Mouse (Mus musculus) MN1 (cell line): ENCODE measurements around the gene Tprn.

ENCODE experiments used
- DNase-seq: peaks from one replicate; pipeline ENCODE4 v3.0.0-alpha.2; 2016; ENCODE audit warnings: low spot score

Tprn gene

GRCm38 (mm10) chr2:25265897-25266656 lies 3.7 kb downstream of the Tprn start:
- no peak for DNase-seq

GRCm38 (mm10) chr2:25266720-25267119 lies 4.3 kb downstream of the Tprn start:
- DNase-seq = no peak

GRCm38 (mm10) chr2:25267241-25267640 lies 4.8 kb downstream of the Tprn start:
- DNase-seq = no peak

- DNase-seq = no peak
These were observed 5.4 kb downstream of the Tprn start for GRCm38 (mm10) chr2:25267746-25268309.

GRCm38 (mm10) chr2:25271827-25272511 lies 9.6 kb downstream of the Tprn start, which contains the start of the genes Ssna1 and Anapc2:
Gene Ssna1 (minus strand): TSS chr2:25272438.
Gene Anapc2 (plus strand): TSS chr2:25272478.
- peak; percentile 97 for DNase-seq

GRCm38 (mm10) chr2:25272515-25272914 lies 10.1 kb downstream of the Tprn start:
- DNase-seq = no peak

- DNase-seq = no peak
These were observed 10.6 kb downstream of the Tprn start for GRCm38 (mm10) chr2:25273010-25273409.

- DNase-seq = peak; percentile 86
These were observed 16.8 kb downstream of the Tprn start for GRCm38 (mm10) chr2:25278928-25279882.

- no peak for DNase-seq
These were observed 23.1 kb downstream of the Tprn start for GRCm38 (mm10) chr2:25285551-25285950.

- DNase-seq = no peak
These were observed 23.9 kb downstream of the Tprn start for GRCm38 (mm10) chr2:25286314-25286713.

GRCm38 (mm10) chr2:25286837-25287636 lies 24.6 kb downstream of the Tprn start:
- DNase-seq = peak; percentile 38

- DNase-seq = no peak
These were observed 25.7 kb downstream of the Tprn start, which contains the start of gene Tmem210 for GRCm38 (mm10) chr2:25287927-25288649. Gene Tmem210 (plus strand): TSS chr2:25288145.

GRCm38 (mm10) chr2:25288734-25289345 lies 26.4 kb downstream of the Tprn start:
- DNase-seq = no peak

GRCm38 (mm10) chr2:25289651-25290050 lies 27.2 kb downstream of the Tprn start, which contains the start of gene Lrrc26:
Gene Lrrc26 (plus strand): TSS chr2:25289915.
- DNase-seq = peak; percentile 42

GRCm38 (mm10) chr2:25290101-25290815 lies 27.8 kb downstream of the Tprn start:
- no peak for DNase-seq

GRCm38 (mm10) chr2:25290816-25291130 lies 28.4 kb downstream of the Tprn start:
- DNase-seq = no peak

GRCm38 (mm10) chr2:25291184-25292053 lies 29.0 kb downstream of the Tprn start:
- no peak for DNase-seq

GRCm38 (mm10) chr2:25292054-25292544 lies 29.7 kb downstream of the Tprn start:
- no peak for DNase-seq
